Mouse (Mus musculus) ES-E14 (cell line): ENCODE data around the gene Lpin3.

Experiments
- CHD2 ChIP-seq: IDR thresholded peaks from 2 replicates; pipeline ENCODE4 v1.6.1; 2014; ENCODE audit warnings: mild to moderate bottlenecking, low read depth, low read length, inconsistent platforms
- MAFK ChIP-seq: IDR thresholded peaks from 2 replicates; pipeline ENCODE4 v1.6.1; 2014; ENCODE audit warnings: mild to moderate bottlenecking, low read depth, low read length, inconsistent platforms; ENCODE audit not compliant: insufficient read depth
- ZNF384 ChIP-seq: IDR thresholded peaks from 2 replicates; pipeline ENCODE4 v1.6.1; 2012; ENCODE audit warnings: low read depth, low read length, inconsistent platforms

DNA sequence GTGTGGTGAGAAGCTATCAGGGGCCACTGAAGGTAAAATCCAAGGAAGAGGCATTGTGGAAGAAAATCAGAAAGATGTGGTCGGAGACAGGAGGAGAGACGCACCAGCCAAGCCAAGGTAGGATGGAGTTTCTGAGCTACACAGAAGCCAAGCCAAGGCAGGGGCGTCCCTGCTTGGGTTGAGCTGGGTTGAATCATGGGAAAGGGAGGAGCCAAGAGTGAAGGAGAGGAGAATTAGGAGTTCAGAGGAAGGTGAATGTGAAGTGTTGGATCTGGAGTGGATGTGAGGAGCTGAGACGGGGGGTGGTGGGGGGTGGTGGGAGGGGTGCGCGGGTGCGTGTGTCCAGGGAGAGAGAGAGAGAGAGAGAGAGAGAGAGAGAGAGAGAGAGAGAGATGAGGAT, 40.8 kb downstream of the Lpin3 start:
- TF ChIP-seq ZNF384 (no peak), CHD2 (no peak), MAFK (no peak)
